Mouse (Mus musculus): ENCODE results near the gene Hnrnpm.

DNA sequence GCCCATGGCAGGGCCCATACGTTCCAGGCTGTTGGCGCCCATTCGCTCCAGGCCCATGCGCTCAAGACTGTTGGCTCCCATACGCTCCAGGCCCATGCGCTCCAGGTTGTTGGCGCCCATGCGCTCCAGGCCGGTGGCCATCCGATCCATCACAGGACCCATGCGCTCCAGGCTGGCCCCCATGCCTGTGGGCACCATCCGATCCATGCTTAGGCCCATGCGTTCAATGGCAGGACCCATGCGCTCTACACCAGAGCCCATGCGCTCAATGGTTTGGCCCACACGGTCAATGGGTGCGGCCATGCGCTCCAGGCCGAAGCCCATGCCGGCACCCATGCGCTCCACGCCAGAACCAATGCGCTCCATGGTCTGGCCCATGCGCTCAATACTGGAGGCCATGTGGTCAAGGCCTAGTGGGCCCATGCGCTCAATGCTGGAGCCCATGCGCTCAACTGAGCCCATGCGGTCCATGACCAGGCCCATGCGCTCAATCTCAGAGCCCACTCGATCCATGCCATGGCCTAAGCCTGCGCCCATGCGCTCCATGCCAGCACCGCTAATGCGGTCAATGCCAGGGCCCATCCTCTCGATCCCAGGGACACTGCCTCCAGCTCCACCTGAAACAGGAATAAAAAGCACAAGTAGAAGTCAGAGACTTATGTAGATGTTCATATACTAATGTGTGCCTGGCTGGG, 36.7 kb downstream of the Hnrnpm start:
- TF ChIP-seq CTCF (IDR thresholded peaks at IDR 0.05; ENCODE audit: low read depth), result no peak
- no peak for TF ChIP-seq EP300 (IDR thresholded peaks at IDR 0.05; ENCODE audit: low read depth)

Measured in liver, postnatal 0 days (tissue).